Mouse (Mus musculus) embryonic facial prominence, embryonic 12.5 days (tissue): ENCODE results near the gene Fkbp14. TPM values are rescaled to one million over a fixed set of nuclear protein-coding genes. Genes with fewer than 3 reads are reported as not detected.

ENCODE experiments used
- ATAC-seq: fragments of 200-750 bp; cut with Nextera tagmentation; 2 replicates; pipeline ENCODE4 v1.8.0; 2017; ENCODE audit not compliant: insufficient number of reproducible peaks, insufficient read depth, low FRiP score, low TSS enrichment
- H3K27ac ChIP-seq: fragments of 300-500 bp; sonication (generic); 2 replicates; pipeline ENCODE4 v1.5.1; 2016; ENCODE audit warnings: mild to moderate bottlenecking
- H3K27me3 ChIP-seq: fragments of 300-500 bp; sonication (generic); 2 replicates; pipeline ENCODE4 v1.6.1; 2016; ENCODE audit warnings: mild to moderate bottlenecking, moderate library complexity
- H3K36me3 ChIP-seq: fragments of 300-500 bp; sonication (generic); 2 replicates; pipeline ENCODE4 v1.6.1; 2016; ENCODE audit warnings: mild to moderate bottlenecking
- H3K4me1 ChIP-seq: fragments of 300-500 bp; sonication (generic); 2 replicates; pipeline ENCODE4 v1.6.1; 2016
- H3K4me2 ChIP-seq: fragments of 300-500 bp; sonication (generic); replicated peaks from 2 replicates; pipeline ENCODE4 v1.6.1; 2016; ENCODE audit warnings: mild to moderate bottlenecking, moderate library complexity
- H3K4me3 ChIP-seq: fragments of 300-500 bp; sonication (generic); 2 replicates; pipeline ENCODE4 v1.5.1; 2016; ENCODE audit warnings: mild to moderate bottlenecking
- H3K9ac ChIP-seq: fragments of 300-500 bp; sonication (generic); 2 replicates; pipeline ENCODE4 v1.6.1; 2016; ENCODE audit warnings: mild to moderate bottlenecking, moderate library complexity
- H3K9me3 ChIP-seq: fragments of 300-500 bp; sonication (generic); 2 replicates; pipeline ENCODE4 v1.6.1; 2016; ENCODE audit warnings: mild to moderate bottlenecking, moderate library complexity
- WGBS: fragments of 180-500 bp; shearing (Covaris S2); methylation state at CpG from one replicate; pipeline ENCODE4 v1.1.7; 2016; 5-methylcytosine and 5-hydroxymethylcytosine counted together
- polyA plus RNA-seq: library from polyadenylated mRNA; unstranded; fragments of >200 nt; fragmentation: Nextera tagmentation; extraction: Ambion mirVana; gene quantifications from 2 replicates; pipeline ENCODE4 v1.2.1, GENCODE M21; 2016

Gene Fkbp14
- polyA plus RNA-seq, 1 experiment from 2014 or later, result 29.6 TPM

DNA sequence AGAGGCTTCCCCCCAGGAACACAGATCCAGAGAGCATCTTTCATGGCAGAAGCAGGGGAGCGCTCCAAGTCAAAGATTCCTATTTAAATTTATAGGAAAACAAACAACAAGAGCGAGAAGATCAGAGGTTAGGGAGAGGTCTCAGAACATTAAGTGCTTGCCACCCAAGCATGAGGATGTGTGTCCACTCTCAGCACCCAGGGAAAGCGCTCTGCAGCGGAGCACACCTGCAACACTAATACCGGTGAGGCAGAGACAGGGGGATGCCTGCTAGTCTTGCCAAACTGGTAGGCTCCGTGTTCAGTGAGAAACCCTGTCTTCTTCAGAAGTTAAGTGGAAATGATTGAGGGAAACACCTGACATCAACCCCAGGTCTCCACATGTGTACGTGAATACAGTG is 57.7 kb downstream of the Fkbp14 start:
- Histone ChIP-seq H3K4me1 (peaks cover 11% of the 10 kb centered on the region), H3K36me3 (no peaks in the 10 kb centered on the region), H3K27ac (no peak overlapping the region), H3K4me3 (no peak overlapping the region), H3K27me3 (no peaks in the 10 kb centered on the region), H3K4me2 (no peak overlapping the region), H3K9ac (no peak overlapping the region), H3K9me3 (no peaks in the 10 kb centered on the region)
- no peak for ATAC-seq
- 85% methylated on average over 7 of the region's 7 CpGs for WGBS

DNA sequence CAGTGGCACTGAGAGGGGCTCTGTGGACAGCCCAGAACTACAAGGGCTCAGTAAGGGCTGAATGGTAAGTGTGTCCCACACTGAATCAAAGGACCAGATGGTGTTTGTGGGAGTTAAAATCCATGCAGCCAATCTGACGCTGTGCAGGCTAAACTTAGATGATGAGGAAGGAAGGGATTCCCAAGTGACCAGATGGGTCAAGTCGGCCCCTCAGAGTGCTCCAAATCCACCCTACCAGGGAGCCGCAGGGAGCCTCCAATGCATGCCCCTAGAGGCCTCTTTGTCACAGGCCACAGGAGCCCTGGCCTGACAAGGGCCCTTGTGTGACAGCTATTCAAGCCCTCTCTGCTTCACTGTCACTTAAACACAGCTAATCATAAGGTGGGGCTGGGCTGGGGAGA is 58.3 kb downstream of the Fkbp14 start:
- peaks cover 11% of the 10 kb centered on the region for H3K4me1 ChIP-seq
- WGBS, result 8% methylated on average over 3 of the region's 3 CpGs
- H3K27me3 ChIP-seq, result no peaks in the 10 kb centered on the region
- ATAC-seq, result no peak
- H3K4me3 ChIP-seq, result no peak overlapping the region
- no peak overlapping the region for H3K9ac ChIP-seq
- no peaks in the 10 kb centered on the region for H3K9me3 ChIP-seq
- H3K36me3 ChIP-seq, result no peaks in the 10 kb centered on the region
- H3K27ac ChIP-seq, result no peak overlapping the region
- no peak overlapping the region for H3K4me2 ChIP-seq

- Histone ChIP-seq H3K9me3 (no peaks in the 10 kb centered on the region), H3K27ac (no peak overlapping the region), H3K4me1 (peaks cover 11% of the 10 kb centered on the region), H3K9ac (no peak overlapping the region), H3K4me2 (no peak overlapping the region), H3K27me3 (no peaks in the 10 kb centered on the region), H3K4me3 (no peak overlapping the region), H3K36me3 (no peaks in the 10 kb centered on the region)
- ATAC-seq, result no peak
- WGBS, result 74% methylated on average over 7 of the region's 7 CpGs
Observed at GRCm38 (mm10) chr6:54537053-54537452, 60.1 kb downstream of the Fkbp14 start.

GRCm38 (mm10) chr6:54535485-54535884 is 61.6 kb downstream of the Fkbp14 start:
- peaks cover 13% of the 10 kb centered on the region for H3K4me1 ChIP-seq
- H3K27me3 ChIP-seq, result no peaks in the 10 kb centered on the region

DNA sequence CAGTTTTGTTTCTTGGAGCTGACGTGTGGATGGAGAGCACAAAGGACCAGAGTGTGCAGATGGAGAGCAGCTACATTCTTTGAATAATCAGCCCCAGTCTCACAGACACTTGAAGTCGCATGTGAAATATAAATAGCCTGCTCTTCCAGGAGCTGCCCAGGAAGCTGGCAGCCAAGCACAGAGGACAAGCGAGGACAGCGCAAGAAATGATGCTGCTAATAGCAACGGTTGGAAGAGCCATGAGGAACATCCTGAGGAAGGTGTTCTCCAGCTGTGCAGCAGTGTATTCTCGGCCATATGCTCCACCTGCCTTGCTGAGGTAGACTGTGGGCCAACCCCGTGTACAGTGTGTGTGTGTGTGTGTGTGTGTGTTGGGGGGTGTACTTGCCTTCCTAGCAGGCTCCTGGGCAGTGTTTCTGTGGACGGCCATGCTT is 66.0 kb downstream of the Fkbp14 start:
- no peak overlapping the region for H3K27ac ChIP-seq

More at GRCm38 (mm10) chr6:54535485-54535884, 61.6 kb downstream of the Fkbp14 start:
- H3K9me3 ChIP-seq, result no peaks in the 10 kb centered on the region
- no peak overlapping the region for H3K9ac ChIP-seq
- no peak overlapping the region for H3K27ac ChIP-seq
- no peaks in the 10 kb centered on the region for H3K36me3 ChIP-seq
- H3K4me2 ChIP-seq, result no peak overlapping the region
- 88% methylated on average over 4 of the region's 4 CpGs for WGBS
- H3K4me3 ChIP-seq, result no peak overlapping the region
- ATAC-seq, result no peak

GRCm38 (mm10) chr6:54530182-54530581 is 66.9 kb downstream of the Fkbp14 start:
- Histone ChIP-seq H3K4me3 (no peak overlapping the region), H3K27ac (no peak overlapping the region), H3K9me3 (no peaks in the 10 kb centered on the region), H3K4me1 (peaks cover 3% of the 10 kb centered on the region; the same call in 1 of the 2 replicates), H3K9ac (no peak overlapping the region), H3K36me3 (no peaks in the 10 kb centered on the region), H3K4me2 (no peak overlapping the region), H3K27me3 (no peaks in the 10 kb centered on the region)
- ATAC-seq, result no peak
- WGBS, result 74% methylated on average over 2 of the region's 2 CpGs

More for the DNA sequence above, 66.0 kb downstream of the Fkbp14 start:
- Histone ChIP-seq H3K9me3 (no peaks in the 10 kb centered on the region), H3K27me3 (no peaks in the 10 kb centered on the region), H3K9ac (no peak overlapping the region), H3K36me3 (no peaks in the 10 kb centered on the region), H3K4me3 (no peak overlapping the region), H3K4me1 (peaks cover 3% of the 10 kb centered on the region; the same call in 1 of the 2 replicates), H3K4me2 (no peak overlapping the region)
- no peak for ATAC-seq
- 56% methylated on average over 8 of the region's 8 CpGs for WGBS

GRCm38 (mm10) chr6:54528666-54529065 is 68.4 kb downstream of the Fkbp14 start:
- Histone ChIP-seq H3K27ac (no peak overlapping the region), H3K4me2 (no peak overlapping the region), H3K36me3 (no peaks in the 10 kb centered on the region), H3K9ac (no peak overlapping the region), H3K4me1 (peaks cover 3% of the 10 kb centered on the region; the same call in 1 of the 2 replicates), H3K4me3 (no peak overlapping the region), H3K9me3 (no peaks in the 10 kb centered on the region), H3K27me3 (no peaks in the 10 kb centered on the region)
- 86% methylated on average over 8 of the region's 8 CpGs for WGBS
- no peak for ATAC-seq

Other genes with a start within 250 kb of the Fkbp14 start
- gene Wipf3, start 167.7 kb downstream of the Fkbp14 start, polyA plus RNA-seq, result 1.4 and 2.2 TPM in 2 replicates
- 26.1 and 27.2 TPM in 2 replicates for gene Scrn1, start 30.8 kb downstream of the Fkbp14 start, polyA plus RNA-seq
- gene Plekha8, start 2.2 kb downstream of the Fkbp14 start, polyA plus RNA-seq, result 22.6 and 23.3 TPM in 2 replicates
- gene Mturn, start 84.3 kb upstream of the Fkbp14 start, polyA plus RNA-seq, result 15.6 and 16.4 TPM in 2 replicates
- gene Znrf2, start 219.6 kb upstream of the Fkbp14 start, polyA plus RNA-seq, result 3.0 and 3.4 TPM in 2 replicates